Mouse (Mus musculus) liver, adult 2 months (tissue): ENCODE measurements at regions not wholly inside any gene's neighbourhood (a gene's known extent, or its start where the extent isn't known, plus 50 kb on each side); places are given as distances from the start of the nearest gene placed in this dataset.

Experiments
- DNase-seq: peaks from one replicate; pipeline ENCODE4 v3.0.0-alpha.2; 2011; ENCODE audit warnings: low read depth, low spot score; ENCODE audit errors: extremely low read depth
- H3K27ac ChIP-seq: fragments of 200-500 bp; replicated peaks from 2 replicates; pipeline ENCODE4 v1.5.1; 2012; ENCODE audit warnings: low read depth, mild to moderate bottlenecking, control low read depth, inconsistent platforms, low read length; ENCODE audit not compliant: insufficient read depth
- H3K27me3 ChIP-seq: fragments of 200-500 bp; 2 replicates; pipeline ENCODE4 v1.6.1; 2012; ENCODE audit warnings: mild to moderate bottlenecking, moderate library complexity, low read length, inconsistent platforms; ENCODE audit not compliant: control insufficient read depth, insufficient read depth
- H3K36me3 ChIP-seq: fragments of 200-500 bp; 2 replicates; pipeline ENCODE4 v1.6.1; 2012; ENCODE audit warnings: low read length, inconsistent platforms; ENCODE audit not compliant: control insufficient read depth, insufficient read depth
- H3K4me1 ChIP-seq: fragments of 200-500 bp; 2 replicates; pipeline ENCODE4 v1.6.1; 2011; ENCODE audit warnings: low read length; ENCODE audit not compliant: control insufficient read depth, insufficient read depth
- H3K4me3 ChIP-seq: fragments of 200-500 bp; 2 replicates; pipeline ENCODE4 v1.5.1; 2011; ENCODE audit warnings: low read depth, mild to moderate bottlenecking, control low read depth, low read length, moderate library complexity; ENCODE audit not compliant: insufficient read depth
- H3K79me2 ChIP-seq: fragments of 200-500 bp; 2 replicates; pipeline ENCODE4 v1.6.1; 2012; ENCODE audit warnings: inconsistent platforms, mild to moderate bottlenecking, low read length, moderate library complexity; ENCODE audit not compliant: control insufficient read depth, insufficient read depth
- H3K9ac ChIP-seq: fragments of 200-500 bp; 2 replicates; pipeline ENCODE4 v1.6.1; 2012; ENCODE audit warnings: low read depth, mild to moderate bottlenecking, control low read depth, inconsistent platforms, low read length
- CTCF ChIP-seq: fragments of 200-500 bp; IDR thresholded peaks from 2 replicates; pipeline ENCODE4 v1.5.1; 2011; ENCODE audit warnings: low read depth, low read length, control low read depth
- POLR2A ChIP-seq: fragments of 200-500 bp; IDR thresholded peaks from 2 replicates; pipeline ENCODE4 v1.6.1; 2011; ENCODE audit warnings: low read length, control low read depth; ENCODE audit not compliant: insufficient read depth; ENCODE audit errors: extremely low read depth
- WGBS: fragments of 180-500 bp; shearing (Covaris S2); methylation state at CpG from one replicate; pipeline ENCODE4 v1.1.7; 2018; 5-methylcytosine and 5-hydroxymethylcytosine counted together

DNA sequence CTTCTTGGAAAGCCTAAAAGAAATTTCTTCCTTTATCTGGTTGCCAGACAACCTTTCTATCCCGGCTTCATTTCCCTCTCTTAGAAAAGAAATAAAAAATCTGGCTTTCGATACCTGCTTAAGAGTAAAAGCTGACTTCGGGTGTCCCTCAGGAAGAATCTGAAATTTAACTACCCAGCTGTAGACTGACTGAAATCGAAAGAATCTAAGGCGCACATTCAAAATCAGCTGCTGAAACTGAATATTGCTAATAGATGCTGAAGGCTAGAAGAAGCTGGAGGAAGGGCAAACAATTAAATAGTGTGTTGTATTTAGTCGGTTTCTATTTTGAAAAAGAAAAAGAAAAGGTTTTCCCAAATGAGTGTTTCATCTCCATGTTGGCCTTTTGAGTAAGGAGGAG lies 128.0 kb upstream of the Gm6657 start:
- H3K79me2 ChIP-seq, result no peaks in the 10 kb centered on the region
- H3K4me3 ChIP-seq, result no peak overlapping the region
- no peak overlapping the region for H3K27ac ChIP-seq
- H3K9ac ChIP-seq, result no peak overlapping the region
- no peaks in the 10 kb centered on the region for H3K4me1 ChIP-seq
- TF ChIP-seq CTCF (no peak), POLR2A (no peak)
- H3K36me3 ChIP-seq, result no peaks in the 10 kb centered on the region
- no peak for DNase-seq
- H3K27me3 ChIP-seq, result no peaks in the 10 kb centered on the region
- 95% methylated on average over 6 of the region's 6 CpGs for WGBS

DNA sequence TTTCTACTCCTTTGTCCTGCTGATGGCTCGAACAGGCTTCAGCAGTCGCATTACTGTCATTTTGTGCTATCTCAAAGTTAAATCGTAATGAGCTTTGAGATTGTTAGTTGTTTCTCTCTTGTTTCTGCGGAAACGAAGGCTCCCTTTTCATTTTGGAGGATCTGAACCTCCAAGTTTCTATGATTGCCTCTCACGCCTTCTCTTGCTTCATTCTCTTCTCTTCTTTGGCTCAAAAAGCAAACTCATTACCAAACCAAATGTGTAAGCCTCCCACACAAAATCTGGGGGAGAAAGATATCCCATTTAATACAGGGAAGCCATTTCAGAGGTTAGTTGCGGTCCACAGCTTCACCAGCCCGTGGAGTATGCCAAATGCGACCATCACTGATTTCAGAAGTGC lies 121.1 kb upstream of the Gm6657 start:
- no peak for DNase-seq
- H3K79me2 ChIP-seq, result no peaks in the 10 kb centered on the region
- WGBS, result 91% methylated on average over 9 of the region's 9 CpGs
- no peaks in the 10 kb centered on the region for H3K36me3 ChIP-seq
- no peak overlapping the region for H3K4me3 ChIP-seq
- H3K27ac ChIP-seq, result no peak overlapping the region
- TF ChIP-seq POLR2A, result no peak
- TF ChIP-seq CTCF, result no peak
- H3K4me1 ChIP-seq, result no peaks in the 10 kb centered on the region
- no peak overlapping the region for H3K9ac ChIP-seq
- H3K27me3 ChIP-seq, result no peaks in the 10 kb centered on the region

DNA sequence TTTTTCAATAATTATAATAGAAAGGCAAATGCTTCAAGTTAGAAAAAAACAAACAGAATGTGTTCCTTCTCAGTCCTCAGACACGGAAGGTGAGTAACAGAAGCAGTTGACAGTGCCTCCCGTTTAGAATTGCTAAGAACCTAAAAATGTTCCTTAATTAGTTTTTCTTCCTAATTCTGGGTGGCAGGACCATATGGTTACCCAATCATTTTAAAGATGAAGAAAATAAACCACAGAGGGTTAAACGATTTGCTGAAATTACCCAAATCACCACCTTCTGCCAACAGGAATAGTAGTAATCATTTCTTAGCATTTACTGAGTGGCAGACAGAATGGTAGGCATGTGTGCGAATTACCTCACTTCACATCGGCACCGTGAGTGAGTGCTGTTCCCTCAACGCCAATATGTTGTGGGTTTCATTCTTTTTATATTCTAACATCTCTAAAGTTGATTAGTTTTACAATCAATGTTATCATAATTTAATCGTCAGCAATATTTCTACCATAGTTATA lies 119.7 kb upstream of the Gm6657 start:
- H3K27me3 ChIP-seq, result no peaks in the 10 kb centered on the region
- WGBS, result 91% methylated on average over 8 of the region's 8 CpGs
- DNase-seq, result no peak
- H3K27ac ChIP-seq, result no peak overlapping the region
- TF ChIP-seq POLR2A, result no peak
- no peak for TF ChIP-seq CTCF
- no peaks in the 10 kb centered on the region for H3K4me1 ChIP-seq
- no peak overlapping the region for H3K9ac ChIP-seq
- no peak overlapping the region for H3K4me3 ChIP-seq
- H3K79me2 ChIP-seq, result no peaks in the 10 kb centered on the region
- no peaks in the 10 kb centered on the region for H3K36me3 ChIP-seq

DNA sequence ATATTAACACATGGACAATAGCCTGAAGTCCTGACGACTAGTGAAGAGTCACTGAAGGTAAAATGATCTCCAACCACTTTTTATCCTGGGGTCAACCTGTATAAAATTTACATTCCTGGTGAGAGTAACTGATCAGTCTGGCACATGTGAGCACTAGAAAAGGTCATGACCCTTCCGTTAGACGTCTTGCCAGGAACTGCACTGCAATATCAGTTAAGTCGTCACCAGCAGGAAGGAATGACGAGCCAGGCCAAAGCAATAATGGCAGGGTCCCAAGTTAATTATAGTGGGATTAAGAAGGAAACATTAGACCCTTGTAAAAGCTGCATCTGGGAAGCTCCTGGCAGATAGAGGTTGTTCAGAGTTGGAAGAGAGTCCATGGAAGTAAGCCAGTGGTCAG lies 116.8 kb upstream of the Gm6657 start:
- no peaks in the 10 kb centered on the region for H3K27me3 ChIP-seq
- TF ChIP-seq CTCF (no peak), POLR2A (no peak)
- 66% methylated on average over 5 of the region's 5 CpGs for WGBS
- H3K9ac ChIP-seq, result no peak overlapping the region
- no peak for DNase-seq
- H3K4me1 ChIP-seq, result no peaks in the 10 kb centered on the region
- no peaks in the 10 kb centered on the region for H3K79me2 ChIP-seq
- H3K36me3 ChIP-seq, result no peaks in the 10 kb centered on the region
- no peak overlapping the region for H3K27ac ChIP-seq
- no peak overlapping the region for H3K4me3 ChIP-seq

DNA sequence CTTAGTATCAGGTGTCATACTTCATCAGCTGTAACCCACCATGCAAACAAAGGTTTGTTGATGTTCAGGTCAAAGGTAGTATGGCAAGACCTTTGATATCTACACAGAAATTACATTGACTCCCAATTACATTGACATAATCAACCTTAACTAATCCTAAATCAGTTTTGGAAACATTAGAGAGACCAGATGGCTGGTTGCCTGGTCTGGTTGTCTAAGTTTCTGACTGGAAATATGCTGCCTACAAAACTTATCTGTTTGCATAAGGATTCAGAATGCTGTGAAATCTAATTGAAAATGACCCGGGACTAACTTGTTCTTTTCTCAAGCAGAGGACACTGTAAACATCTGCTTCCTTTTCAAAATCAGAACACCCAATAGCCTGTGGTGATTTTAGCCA lies 111.9 kb upstream of the Gm6657 start:
- Histone ChIP-seq H3K79me2 (no peaks in the 10 kb centered on the region), H3K4me3 (no peak overlapping the region), H3K27ac (no peak overlapping the region), H3K36me3 (no peaks in the 10 kb centered on the region), H3K4me1 (no peaks in the 10 kb centered on the region; the same call in 1 of the 2 replicates), H3K9ac (no peak overlapping the region), H3K27me3 (no peaks in the 10 kb centered on the region)
- 22% methylated on average over 1 of the region's 1 CpGs for WGBS
- DNase-seq, result peak; percentile 29
- TF ChIP-seq POLR2A, result no peak

DNA sequence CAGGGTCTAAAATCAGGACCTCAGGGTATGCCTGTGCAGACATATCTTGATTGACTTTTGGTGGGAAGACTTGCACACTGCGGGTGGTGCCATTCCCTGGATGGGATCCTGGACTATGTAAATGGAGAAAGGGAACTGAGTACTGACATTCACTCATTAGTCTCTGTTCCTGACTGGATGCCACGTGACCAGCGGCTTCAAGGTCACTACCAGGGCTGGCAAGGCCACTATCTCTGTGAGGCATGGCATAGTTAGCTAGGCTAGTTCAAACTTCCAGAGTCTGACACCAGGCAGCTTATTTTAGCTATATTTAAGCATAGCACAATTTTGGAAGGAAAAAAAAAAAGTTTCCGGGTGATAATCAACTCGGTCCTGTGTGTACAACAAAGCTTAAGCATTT lies 108.0 kb upstream of the Gm6657 start:
- WGBS, result 82% methylated on average over 5 of the region's 5 CpGs
- no peak overlapping the region for H3K27ac ChIP-seq
- H3K9ac ChIP-seq, result no peak overlapping the region
- no peak overlapping the region for H3K4me3 ChIP-seq
- no peaks in the 10 kb centered on the region for H3K27me3 ChIP-seq
- TF ChIP-seq POLR2A (no peak), CTCF (no peak)
- H3K4me1 ChIP-seq, result no peaks in the 10 kb centered on the region; the same call in 1 of the 2 replicates
- no peak for DNase-seq
- no peaks in the 10 kb centered on the region for H3K79me2 ChIP-seq
- no peaks in the 10 kb centered on the region for H3K36me3 ChIP-seq

DNA sequence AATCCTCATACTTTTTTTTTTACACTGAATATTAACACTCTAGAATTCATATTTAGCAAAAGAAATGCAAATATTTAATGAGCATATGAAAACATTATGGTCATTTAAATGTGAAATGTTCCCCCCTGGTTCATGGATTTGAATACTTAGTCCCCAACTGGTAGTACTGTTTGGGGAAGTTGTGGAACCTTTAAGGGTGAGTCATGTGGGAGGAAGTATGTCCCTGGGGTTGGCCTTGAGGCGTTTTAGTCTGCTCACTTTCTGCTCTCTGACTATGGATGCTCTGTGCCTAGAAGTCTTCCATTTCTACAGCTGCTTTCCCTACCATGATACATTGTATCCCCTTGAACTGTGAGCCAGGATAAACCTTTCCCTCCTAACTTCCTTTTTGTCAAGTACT lies 106.1 kb upstream of the Gm6657 start:
- 53% methylated on average over 1 of the region's 1 CpGs for WGBS
- TF ChIP-seq POLR2A, result no peak
- no peak for TF ChIP-seq CTCF
- H3K27ac ChIP-seq, result no peak overlapping the region
- no peaks in the 10 kb centered on the region for H3K36me3 ChIP-seq
- no peak overlapping the region for H3K4me3 ChIP-seq
- H3K4me1 ChIP-seq, result no peaks in the 10 kb centered on the region
- H3K27me3 ChIP-seq, result no peaks in the 10 kb centered on the region
- no peak for DNase-seq
- no peak overlapping the region for H3K9ac ChIP-seq
- H3K79me2 ChIP-seq, result no peaks in the 10 kb centered on the region
